Mouse (Mus musculus): ENCODE measurements around the gene Nup205. TPM values are rescaled to one million over a fixed set of nuclear protein-coding genes. Genes with fewer than 3 reads are reported as not detected.

Gene Nup205
- polyA plus RNA-seq, 1 experiment from 2014 or later, result 46.7 TPM

GRCm38 (mm10) chr6:35268711-35269110, 91.5 kb downstream of the Nup205 start:
- Histone ChIP-seq H3K4me1 (ENCODE audit: control insufficient read depth, insufficient read depth, low read length) (0 out of 2 replicates have a peak, but pooled peaks cover 3% of the 10 kb centered on the region), H3K9ac (replicated peaks; ENCODE audit: low read depth, low read length) (no peak overlapping the region), H3K27me3 (ENCODE audit: control insufficient read depth, insufficient read depth, low read length) (no peaks in the 10 kb centered on the region), H3K4me3 (ENCODE audit: low read depth, low read length) (no peak overlapping the region), H3K27ac (ENCODE audit: low read length) (no peak overlapping the region), H3K36me3 (ENCODE audit: control insufficient read depth, insufficient read depth, low read length) (no peaks in the 10 kb centered on the region), H3K4me2 (replicated peaks; ENCODE audit: low read depth, low read length) (no peak overlapping the region), H3K9me3 (ENCODE audit: control insufficient read depth, low read depth, low read length) (no peaks in the 10 kb centered on the region)
- WGBS, result 98% methylated on average over 13 of the region's 13 CpGs
- no peak for ATAC-seq (ENCODE audit: insufficient number of reproducible peaks, insufficient read depth, low FRiP score, low read depth)

GRCm38 (mm10) chr6:35269643-35270042, 92.4 kb downstream of the Nup205 start:
- H3K9me3 ChIP-seq (ENCODE audit: control insufficient read depth, low read depth, low read length), result no peaks in the 10 kb centered on the region
- H3K4me3 ChIP-seq (ENCODE audit: low read depth, low read length), result no peak overlapping the region
- 0 out of 2 replicates have a peak, but pooled peaks cover 3% of the 10 kb centered on the region for H3K4me1 ChIP-seq (ENCODE audit: control insufficient read depth, insufficient read depth, low read length)
- H3K9ac ChIP-seq (replicated peaks; ENCODE audit: low read depth, low read length), result no peak overlapping the region
- H3K4me2 ChIP-seq (replicated peaks; ENCODE audit: low read depth, low read length), result no peak overlapping the region
- ATAC-seq (ENCODE audit: insufficient number of reproducible peaks, insufficient read depth, low FRiP score, low read depth), result no peak
- 81% methylated on average over 13 of the region's 13 CpGs for WGBS
- no peaks in the 10 kb centered on the region for H3K36me3 ChIP-seq (ENCODE audit: control insufficient read depth, insufficient read depth, low read length)
- no peak overlapping the region for H3K27ac ChIP-seq (ENCODE audit: low read length)
- H3K27me3 ChIP-seq (ENCODE audit: control insufficient read depth, insufficient read depth, low read length), result no peaks in the 10 kb centered on the region

- Histone ChIP-seq H3K9me3 (ENCODE audit: control insufficient read depth, low read depth, low read length) (no peaks in the 10 kb centered on the region), H3K9ac (replicated peaks; ENCODE audit: low read depth, low read length) (no peak overlapping the region), H3K4me2 (replicated peaks; ENCODE audit: low read depth, low read length) (no peak overlapping the region), H3K27me3 (ENCODE audit: control insufficient read depth, insufficient read depth, low read length) (no peaks in the 10 kb centered on the region), H3K4me3 (ENCODE audit: low read depth, low read length) (no peak overlapping the region), H3K36me3 (ENCODE audit: control insufficient read depth, insufficient read depth, low read length) (no peaks in the 10 kb centered on the region), H3K4me1 (ENCODE audit: control insufficient read depth, insufficient read depth, low read length) (0 out of 2 replicates have a peak, but pooled peaks cover 3% of the 10 kb centered on the region), H3K27ac (ENCODE audit: low read length) (no peak overlapping the region)
- no peak for ATAC-seq (ENCODE audit: insufficient number of reproducible peaks, insufficient read depth, low FRiP score, low read depth)
- 91% methylated on average over 12 of the region's 12 CpGs for WGBS
These were observed 94.1 kb downstream of the Nup205 start for GRCm38 (mm10) chr6:35271094-35271855.

- Histone ChIP-seq H3K4me1 (ENCODE audit: control insufficient read depth, insufficient read depth, low read length) (0 out of 2 replicates have a peak, but pooled peaks cover 3% of the 10 kb centered on the region), H3K27ac (ENCODE audit: low read length) (no peak overlapping the region), H3K4me2 (replicated peaks; ENCODE audit: low read depth, low read length) (no peak overlapping the region), H3K9ac (replicated peaks; ENCODE audit: low read depth, low read length) (no peak overlapping the region), H3K9me3 (ENCODE audit: control insufficient read depth, low read depth, low read length) (no peaks in the 10 kb centered on the region), H3K36me3 (ENCODE audit: control insufficient read depth, insufficient read depth, low read length) (no peaks in the 10 kb centered on the region), H3K4me3 (ENCODE audit: low read depth, low read length) (no peak overlapping the region), H3K27me3 (ENCODE audit: control insufficient read depth, insufficient read depth, low read length) (no peaks in the 10 kb centered on the region)
- ATAC-seq (ENCODE audit: insufficient number of reproducible peaks, insufficient read depth, low FRiP score, low read depth), result no peak
- WGBS, result 79% methylated on average over 20 of the region's 20 CpGs
These were observed 94.9 kb downstream of the Nup205 start for GRCm38 (mm10) chr6:35271868-35272765.

GRCm38 (mm10) chr6:35273391-35274082, 96.3 kb downstream of the Nup205 start:
- Histone ChIP-seq H3K4me1 (ENCODE audit: control insufficient read depth, insufficient read depth, low read length) (0 out of 2 replicates have a peak, but pooled peaks cover 3% of the 10 kb centered on the region), H3K4me2 (replicated peaks; ENCODE audit: low read depth, low read length) (no peak overlapping the region), H3K36me3 (ENCODE audit: control insufficient read depth, insufficient read depth, low read length) (no peaks in the 10 kb centered on the region), H3K9me3 (ENCODE audit: control insufficient read depth, low read depth, low read length) (no peaks in the 10 kb centered on the region), H3K27ac (ENCODE audit: low read length) (no peak overlapping the region), H3K4me3 (ENCODE audit: low read depth, low read length) (no peak overlapping the region), H3K9ac (replicated peaks; ENCODE audit: low read depth, low read length) (no peak overlapping the region), H3K27me3 (ENCODE audit: control insufficient read depth, insufficient read depth, low read length) (no peaks in the 10 kb centered on the region)
- WGBS, result 52% methylated on average over 11 of the region's 11 CpGs
- ATAC-seq (ENCODE audit: insufficient number of reproducible peaks, insufficient read depth, low FRiP score, low read depth), result no peak

GRCm38 (mm10) chr6:35277903-35278587, 100.8 kb downstream of the Nup205 start:
- 40% methylated on average over 10 of the region's 10 CpGs for WGBS
- Histone ChIP-seq H3K27me3 (ENCODE audit: control insufficient read depth, insufficient read depth, low read length) (no peaks in the 10 kb centered on the region), H3K36me3 (ENCODE audit: control insufficient read depth, insufficient read depth, low read length) (no peaks in the 10 kb centered on the region), H3K9me3 (ENCODE audit: control insufficient read depth, low read depth, low read length) (no peaks in the 10 kb centered on the region), H3K4me3 (ENCODE audit: low read depth, low read length) (no peak overlapping the region), H3K4me2 (replicated peaks; ENCODE audit: low read depth, low read length) (no peak overlapping the region), H3K4me1 (ENCODE audit: control insufficient read depth, insufficient read depth, low read length) (0 out of 2 replicates have a peak, but pooled peaks cover 3% of the 10 kb centered on the region), H3K9ac (replicated peaks; ENCODE audit: low read depth, low read length) (no peak overlapping the region), H3K27ac (ENCODE audit: low read length) (no peak overlapping the region)
- ATAC-seq (ENCODE audit: insufficient number of reproducible peaks, insufficient read depth, low FRiP score, low read depth), result peak; percentile 65; the same call in 1 of the 2 replicates

GRCm38 (mm10) chr6:35279306-35279705, 102.1 kb downstream of the Nup205 start:
- H3K4me3 ChIP-seq (ENCODE audit: low read depth, low read length), result no peak overlapping the region
- no peaks in the 10 kb centered on the region for H3K4me1 ChIP-seq (ENCODE audit: control insufficient read depth, insufficient read depth, low read length)
- no peak for ATAC-seq (ENCODE audit: insufficient number of reproducible peaks, insufficient read depth, low FRiP score, low read depth)
- H3K36me3 ChIP-seq (ENCODE audit: control insufficient read depth, insufficient read depth, low read length), result no peaks in the 10 kb centered on the region
- H3K9me3 ChIP-seq (ENCODE audit: control insufficient read depth, low read depth, low read length), result no peaks in the 10 kb centered on the region
- H3K9ac ChIP-seq (replicated peaks; ENCODE audit: low read depth, low read length), result no peak overlapping the region
- H3K4me2 ChIP-seq (replicated peaks; ENCODE audit: low read depth, low read length), result no peak overlapping the region
- WGBS, result 78% methylated on average over 10 of the region's 10 CpGs
- H3K27me3 ChIP-seq (ENCODE audit: control insufficient read depth, insufficient read depth, low read length), result no peaks in the 10 kb centered on the region
- H3K27ac ChIP-seq (ENCODE audit: low read length), result no peak overlapping the region
